Mouse (Mus musculus) ovary, postnatal 10 days (tissue): Measurements from ENCODE around the gene Grpel1.

ENCODE experiments used
- DNase-seq: peaks from one replicate; pipeline ENCODE4 v3.0.0; 2022; ENCODE audit warnings: low spot score

The Grpel1 gene

DNA sequence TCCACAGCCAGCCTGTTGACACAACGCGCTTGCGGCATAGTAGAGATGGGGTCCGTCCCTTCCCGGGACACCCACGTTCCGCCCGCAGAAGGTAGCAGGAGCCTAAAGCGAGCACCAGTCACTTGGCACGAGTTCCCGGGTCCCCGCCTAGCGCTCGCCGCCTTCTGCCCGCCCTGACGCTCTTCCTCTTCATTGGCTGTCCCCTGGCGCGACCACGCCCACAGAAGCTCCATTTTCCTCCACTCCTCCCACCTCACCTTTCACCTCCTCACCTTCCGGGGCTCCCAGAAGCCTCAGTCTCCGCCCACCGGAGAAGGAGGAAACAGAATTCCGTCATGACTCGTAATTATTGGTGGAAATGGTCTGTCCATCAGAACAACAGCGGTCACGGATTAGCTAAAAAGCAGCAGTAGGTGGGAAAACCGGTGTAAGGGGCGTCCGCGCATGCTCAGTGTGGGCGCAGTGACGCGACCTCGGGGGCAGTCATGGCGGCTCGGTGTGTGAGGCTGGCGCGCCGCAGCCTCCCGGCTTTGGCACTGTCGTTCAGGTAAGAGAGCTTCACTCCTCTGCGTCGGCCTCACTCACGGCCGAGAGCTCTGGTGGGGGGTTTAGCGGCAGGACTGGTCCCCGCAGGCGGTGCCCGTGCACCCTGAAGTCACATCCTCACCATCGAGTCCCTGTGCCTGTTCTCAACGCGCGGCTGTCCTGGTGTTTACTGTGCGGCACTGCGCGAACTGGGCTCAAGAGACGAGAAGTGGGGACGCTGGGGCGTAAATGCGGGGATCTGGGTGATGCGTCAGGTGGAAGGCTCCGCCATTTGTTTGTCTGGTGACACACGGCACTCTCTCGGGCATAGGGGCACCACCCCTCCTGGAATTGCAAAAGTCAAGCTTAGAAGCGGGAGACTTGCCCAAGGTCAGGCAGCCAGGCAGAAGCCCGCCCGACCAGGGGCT lies at the start of gene Grpel1:
TSS of gene Grpel1 (plus strand) at position 290 of the 953 bp plus-strand sequence.
- peak; percentile 87 for DNase-seq

DNA sequence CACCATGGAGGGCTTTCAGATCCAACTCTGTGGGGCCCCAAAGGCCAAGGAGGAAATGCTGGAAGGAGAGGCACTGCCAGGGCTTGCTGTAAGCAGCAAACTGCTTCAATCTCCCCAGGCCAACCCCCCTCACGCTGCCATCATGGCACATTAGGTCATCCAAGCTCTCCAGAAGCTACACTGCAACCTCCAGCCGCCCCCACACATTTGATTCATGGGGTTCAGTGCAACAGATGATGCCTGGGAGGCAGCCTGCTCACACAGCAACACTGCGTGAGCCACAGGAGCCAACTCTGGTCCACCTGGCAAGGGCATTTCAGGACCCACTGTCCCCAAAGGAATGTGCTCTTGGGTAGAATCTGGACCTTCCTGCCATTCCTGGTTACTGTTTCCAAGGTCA lies 44.9 kb upstream of the Grpel1 start:
- no peak for DNase-seq

DNA sequence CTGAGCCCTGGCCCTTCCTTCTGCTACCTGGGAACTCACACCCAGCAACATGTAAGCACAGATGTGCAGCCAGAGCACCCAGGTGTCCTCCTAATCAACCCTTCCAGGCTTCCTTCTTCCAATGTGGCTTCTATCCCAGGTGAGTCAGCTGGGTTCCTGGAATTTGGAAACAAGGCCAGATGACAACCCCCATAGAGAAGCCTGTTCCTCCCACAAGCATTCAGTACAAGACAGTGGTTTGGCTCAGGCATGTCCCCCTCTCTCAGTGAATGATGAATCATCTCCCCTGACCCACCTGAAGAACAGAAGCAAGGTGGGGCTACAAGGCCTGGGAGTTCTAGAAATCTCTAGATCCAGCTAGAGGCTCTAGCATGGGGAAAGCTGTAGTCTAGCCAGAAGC lies 42.1 kb upstream of the Grpel1 start:
- DNase-seq: no peak

DNA sequence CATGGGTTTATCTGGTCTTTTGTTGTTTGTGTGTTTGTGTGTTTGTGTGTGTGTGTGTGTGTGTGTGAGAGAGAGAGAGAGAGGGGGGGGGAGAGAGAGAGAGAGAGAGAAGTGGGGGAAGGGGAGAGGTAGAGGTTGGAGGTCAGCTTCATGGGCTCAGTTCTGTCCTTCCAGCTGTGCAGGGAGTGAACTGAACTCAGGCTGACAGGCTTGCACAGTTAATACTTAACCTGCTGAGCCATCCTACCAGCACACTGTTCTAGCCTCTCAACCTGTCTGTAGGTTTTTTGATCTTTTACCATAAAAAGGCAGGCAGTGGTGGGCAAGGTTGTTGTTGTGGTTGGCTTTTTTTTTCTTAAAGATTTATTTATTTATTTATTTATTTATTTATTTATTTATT lies 40.1 kb upstream of the Grpel1 start:
- no peak for DNase-seq

DNA sequence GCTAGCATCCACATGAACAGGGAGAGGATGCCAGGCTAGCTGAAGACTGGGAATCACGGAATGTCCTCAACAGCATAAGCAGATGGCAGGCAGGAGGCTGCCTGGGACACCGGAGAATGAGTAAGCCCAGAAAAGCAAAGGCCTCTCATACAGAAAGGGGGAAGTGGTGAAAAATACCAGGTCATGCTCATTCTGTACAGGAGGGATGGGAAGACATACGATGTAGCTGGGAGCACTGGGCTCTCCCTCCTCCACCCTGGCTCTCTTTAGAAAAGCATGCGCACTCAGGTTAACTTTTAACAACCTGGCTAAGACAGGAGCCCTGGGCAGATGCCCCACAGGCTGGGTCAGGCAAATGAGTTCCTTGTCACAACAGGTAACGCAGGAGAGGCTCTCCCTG lies 38.4 kb upstream of the Grpel1 start:
- DNase-seq: no peak

DNA sequence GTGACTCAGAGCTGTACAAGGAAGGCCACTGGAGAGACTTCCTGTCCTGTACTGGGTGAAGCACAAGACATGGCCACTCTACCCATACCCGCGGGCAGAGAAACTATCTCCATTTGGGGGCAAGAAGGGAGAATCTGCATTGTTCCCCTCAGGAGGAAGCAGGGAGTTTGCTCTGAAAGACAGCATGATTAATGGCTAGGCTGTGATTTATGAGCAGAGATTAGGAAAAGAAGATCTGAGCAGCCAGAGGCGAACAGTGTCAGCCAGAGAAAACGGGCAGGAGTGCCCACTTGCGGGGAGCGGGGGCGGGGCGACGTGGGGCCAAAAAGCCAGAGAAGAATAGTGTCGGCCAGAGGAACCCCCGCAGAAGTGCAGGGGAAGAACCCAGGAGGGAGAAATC lies 37.0 kb upstream of the Grpel1 start:
- DNase-seq: no peak

DNA sequence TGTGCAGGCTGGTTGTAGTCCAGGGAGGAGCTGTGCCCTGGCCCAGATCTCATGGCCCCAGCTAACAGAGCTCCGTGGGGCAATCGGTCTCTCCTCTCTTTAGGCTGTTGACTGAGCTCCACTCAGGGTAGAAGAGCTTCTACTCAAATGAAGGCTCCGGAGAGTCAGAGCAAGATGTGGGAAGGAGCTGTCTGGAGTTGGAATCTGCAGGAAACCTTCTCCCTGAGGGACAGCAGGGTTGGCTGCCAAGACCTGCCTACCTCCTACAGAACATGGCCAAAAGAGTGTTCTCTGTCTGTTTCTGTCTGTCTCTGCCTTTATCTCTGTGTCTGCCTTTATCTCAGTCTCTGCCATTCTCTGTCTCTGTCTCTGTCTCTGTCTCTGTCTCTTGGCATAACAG lies 35.2 kb upstream of the Grpel1 start:
- no peak for DNase-seq

DNA sequence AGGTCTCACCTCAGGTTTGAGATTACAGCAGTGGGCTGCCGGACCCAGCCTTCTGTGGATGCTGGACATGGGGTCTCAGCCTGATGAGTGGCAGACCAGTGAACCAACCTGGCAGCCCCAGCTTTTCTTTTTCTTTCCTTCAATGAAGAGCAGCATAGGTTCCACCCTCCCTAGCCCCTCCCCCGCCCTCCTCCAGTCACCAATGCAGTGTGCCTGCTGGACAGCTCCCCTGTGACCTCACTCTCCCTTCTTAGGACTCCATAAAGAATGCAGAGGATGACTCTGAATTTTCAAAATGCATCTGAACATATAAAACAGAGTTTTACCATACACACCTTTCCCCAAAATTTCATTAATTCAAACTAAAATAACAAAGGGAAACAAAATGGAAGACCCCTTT lies 33.1 kb upstream of the Grpel1 start:
- no peak for DNase-seq

DNA sequence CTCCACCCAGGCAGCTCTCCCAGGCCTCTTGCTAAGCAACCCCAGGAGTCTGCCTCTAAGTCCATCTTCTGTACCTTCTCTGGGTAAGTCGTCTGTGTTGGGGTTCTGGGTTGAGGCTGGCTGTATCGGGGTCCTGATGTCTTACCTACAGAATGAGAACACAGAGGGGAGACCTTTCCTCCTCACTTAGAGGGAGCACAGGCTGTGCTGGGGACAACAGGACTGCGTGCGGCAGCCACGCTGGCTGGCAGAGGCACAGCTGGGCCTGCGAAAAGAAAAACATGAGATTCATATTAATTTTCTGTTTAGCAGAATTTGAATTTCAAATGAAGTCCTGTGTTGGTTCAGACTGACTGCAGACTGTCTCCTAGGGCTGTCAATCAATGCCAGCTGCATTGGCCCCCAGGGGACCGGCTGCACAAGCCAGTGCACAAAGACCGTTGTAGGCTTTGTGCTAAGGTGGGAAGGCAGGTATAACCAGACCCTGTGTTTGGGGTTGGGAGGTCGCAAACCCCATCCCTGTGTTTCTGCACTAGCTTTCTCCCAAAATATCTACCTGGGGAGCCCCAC lies 30.3 kb upstream of the Grpel1 start:
- DNase-seq: no peak

DNA sequence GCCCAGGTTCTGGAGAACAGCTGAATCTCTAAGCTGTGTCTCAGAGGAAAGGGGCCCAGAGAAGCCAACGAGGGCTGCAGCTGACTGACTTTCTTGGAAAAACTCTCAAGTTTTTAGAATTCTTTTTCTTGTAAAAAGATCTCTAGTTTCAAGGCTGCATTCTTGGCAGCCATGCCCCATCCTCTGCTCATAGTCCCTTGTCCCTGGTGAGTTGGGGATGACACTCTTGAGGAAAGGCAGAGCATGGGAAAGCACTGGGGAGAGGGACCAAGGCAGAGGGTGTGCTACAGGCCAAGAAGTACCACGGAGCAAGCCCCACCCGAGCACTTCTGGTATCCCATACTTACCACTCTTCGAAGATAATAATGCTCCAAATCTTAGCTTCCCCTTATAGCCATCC lies 27.9 kb upstream of the Grpel1 start:
- no peak for DNase-seq

DNA sequence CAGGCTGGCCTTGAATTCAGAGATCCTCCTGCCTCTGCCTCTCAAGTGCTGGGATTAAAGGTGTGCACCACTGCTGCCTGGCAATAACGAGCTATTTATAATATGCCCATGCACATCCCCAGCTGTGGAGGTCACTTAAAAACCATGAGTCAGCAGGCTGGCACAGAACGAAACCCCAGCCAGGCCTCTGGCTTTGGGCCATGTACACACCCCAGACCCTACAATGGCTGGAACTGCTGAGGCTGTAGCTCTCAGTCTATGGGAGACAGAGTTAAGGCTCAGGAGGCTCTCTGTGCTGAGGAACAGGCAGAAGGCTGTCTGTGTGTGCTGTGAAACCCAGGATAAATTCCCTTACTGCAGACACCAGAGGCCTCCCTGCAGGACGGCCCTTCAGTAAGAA lies 24.1 kb upstream of the Grpel1 start:
- no peak for DNase-seq

DNA sequence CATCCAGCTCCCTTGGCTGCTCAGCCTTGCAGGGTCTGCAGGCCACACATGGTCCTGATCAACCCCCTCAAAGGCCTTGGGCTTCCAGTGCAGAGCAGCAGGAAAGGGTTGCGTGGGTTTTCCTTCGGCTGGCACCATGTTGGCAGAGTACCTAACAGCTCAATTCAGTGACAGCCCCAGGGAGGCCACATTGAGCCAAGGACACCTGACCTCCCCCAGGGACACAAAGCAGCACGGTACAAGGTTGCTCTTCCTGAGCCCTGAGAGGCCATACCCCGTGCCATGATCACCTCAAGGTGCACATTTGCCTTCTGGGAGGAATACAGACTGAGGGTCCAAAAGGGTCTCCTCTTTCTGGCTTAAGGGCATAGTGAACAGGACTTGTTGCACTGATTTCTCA lies 20.2 kb upstream of the Grpel1 start:
- no peak for DNase-seq

DNA sequence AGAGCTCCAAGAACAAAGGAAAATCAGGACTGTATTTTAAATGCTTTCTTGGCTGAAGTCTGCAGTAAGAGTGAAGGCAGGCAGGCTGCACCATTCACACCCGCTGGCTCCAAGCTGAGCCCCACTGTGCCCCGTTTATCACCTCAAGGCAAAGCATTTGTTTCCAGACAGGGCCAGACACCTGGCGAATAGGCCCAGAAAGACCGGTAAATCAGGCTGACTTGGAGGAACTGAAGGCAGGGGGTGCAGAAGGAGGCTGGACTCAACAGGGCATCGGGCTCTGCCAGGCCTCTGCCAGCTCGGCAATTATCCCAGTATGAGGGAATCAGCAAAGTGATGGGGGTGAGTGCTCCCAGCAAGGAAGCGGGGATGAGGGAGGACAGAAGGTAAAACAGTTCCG lies 19.8 kb upstream of the Grpel1 start:
- no peak for DNase-seq

DNA sequence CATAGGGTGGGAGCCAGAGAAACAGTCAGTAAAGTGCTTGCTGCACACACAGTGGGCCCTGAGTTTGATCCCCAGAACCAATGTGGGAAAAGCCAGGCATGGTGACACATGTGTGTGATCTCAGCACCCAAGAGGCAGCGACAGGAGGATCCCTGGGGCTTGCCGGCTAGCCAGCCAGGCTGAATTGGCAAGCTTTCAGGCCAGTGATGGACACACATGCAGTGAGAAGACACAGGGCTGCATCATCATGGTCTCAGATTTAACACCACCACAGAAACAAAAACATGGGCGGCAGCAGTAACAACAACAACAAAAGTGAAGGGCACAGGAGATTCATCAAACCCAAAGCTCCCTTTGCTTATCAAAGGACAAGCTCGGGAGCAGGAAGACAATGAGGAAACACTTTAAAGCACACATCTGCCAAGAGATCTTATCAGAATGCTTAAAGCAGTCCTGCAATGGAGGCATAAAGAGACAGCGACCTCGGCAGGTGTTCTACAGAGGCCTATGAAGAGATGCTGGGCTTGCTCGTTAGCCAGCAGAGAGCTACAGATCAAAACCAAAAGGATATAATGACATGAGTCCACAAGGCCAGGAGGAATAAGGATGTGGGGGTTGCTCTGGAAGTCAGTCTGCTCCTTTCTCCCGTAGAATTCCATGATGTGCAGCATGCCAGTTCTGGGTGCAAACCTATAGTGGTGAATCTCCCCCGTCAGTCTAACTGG lies 18.5 kb upstream of the Grpel1 start:
- no peak for DNase-seq

DNA sequence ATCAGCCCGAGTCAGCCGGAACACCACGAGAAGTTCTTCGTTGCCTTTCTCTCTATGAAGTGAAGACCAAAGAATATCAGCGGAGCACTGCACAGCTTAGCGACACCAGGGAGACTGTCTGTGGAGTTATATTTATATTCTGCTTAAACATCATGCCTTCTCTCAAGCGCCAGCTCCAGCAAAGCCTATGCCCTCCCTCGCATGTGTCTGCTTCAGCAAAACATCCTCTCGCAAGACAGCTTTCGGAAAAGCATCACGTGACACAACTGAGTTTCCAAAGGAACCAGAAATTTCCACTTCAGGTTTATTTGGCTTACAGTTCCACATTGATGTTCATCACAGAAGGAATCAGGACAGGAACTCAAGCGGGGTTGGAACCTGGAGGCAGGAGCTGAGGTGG lies 16.9 kb upstream of the Grpel1 start:
- DNase-seq: no peak

DNA sequence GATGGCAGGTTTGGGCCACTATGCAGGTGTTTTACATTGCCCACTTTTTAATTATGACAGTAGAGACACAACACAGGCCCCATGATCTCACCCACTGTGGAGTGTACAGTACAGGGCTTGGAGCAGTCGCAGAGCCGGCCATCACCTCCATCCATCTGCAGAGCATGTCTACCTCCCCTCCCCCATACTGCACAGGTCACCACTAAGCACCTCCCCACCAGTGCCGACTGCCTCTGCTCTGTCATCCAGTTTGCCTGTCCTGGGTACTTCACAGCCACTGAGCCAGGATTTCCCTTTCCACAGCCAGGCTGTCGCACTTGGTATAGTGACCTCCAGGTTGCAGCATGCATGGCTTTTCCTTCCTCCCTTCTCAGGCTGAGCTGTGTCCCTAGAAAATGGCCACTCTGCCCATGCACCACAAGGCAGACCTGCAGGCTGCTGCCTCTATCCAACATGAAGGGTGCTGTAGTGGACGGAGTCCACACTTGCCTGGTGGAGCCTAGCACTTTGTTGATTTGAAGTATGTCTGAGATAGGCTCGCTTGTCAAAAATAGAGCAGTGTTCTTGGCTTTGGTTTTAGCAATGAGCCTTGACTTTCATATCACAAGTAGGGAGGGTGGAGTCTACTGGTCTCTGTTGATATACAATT lies 15.0 kb upstream of the Grpel1 start:
- DNase-seq: no peak

DNA sequence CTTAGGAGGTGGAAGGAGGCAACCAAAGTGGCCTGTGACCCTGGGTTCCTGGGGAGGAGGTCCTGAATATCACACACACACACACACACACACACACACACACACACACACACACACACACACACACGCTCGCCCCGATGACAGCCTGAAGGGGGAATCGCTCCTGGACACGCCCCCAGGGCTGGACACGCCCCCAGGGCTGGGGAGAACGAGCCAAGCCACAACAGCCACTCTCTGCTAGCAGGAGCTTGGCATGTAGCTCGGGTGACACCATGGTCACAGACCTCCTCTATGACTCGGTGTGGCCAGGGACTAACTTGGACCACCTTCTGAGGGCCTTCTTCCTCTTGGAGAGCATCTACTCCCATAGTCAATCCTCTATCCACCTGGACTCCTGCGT lies 13.7 kb upstream of the Grpel1 start:
- no peak for DNase-seq

DNA sequence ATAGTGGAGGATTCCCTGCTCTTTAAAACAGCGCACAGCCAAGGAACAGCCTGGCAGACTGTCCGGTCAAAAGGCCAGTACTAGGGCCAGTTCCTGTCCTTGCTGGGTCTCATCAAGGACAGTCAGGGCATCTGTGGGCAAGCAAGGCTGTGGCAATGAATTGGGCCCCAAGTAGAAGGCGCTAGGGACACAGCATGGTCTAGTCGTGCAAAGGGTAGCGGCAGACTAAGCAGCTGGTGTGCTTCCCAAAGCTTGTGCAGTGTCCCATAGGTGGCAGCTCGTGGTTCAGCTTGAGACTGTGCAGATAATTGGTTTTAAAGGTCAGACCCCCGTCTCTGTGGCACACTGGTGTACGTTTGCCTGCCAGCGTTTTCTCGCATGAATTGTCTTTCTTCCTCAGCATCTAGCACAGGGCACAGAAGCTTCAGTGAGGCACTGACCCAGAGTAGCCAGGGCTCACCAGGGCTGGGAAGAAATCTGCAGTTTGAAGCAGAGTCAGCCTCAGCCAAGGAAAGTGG lies 12.9 kb upstream of the Grpel1 start:
- DNase-seq: no peak

DNA sequence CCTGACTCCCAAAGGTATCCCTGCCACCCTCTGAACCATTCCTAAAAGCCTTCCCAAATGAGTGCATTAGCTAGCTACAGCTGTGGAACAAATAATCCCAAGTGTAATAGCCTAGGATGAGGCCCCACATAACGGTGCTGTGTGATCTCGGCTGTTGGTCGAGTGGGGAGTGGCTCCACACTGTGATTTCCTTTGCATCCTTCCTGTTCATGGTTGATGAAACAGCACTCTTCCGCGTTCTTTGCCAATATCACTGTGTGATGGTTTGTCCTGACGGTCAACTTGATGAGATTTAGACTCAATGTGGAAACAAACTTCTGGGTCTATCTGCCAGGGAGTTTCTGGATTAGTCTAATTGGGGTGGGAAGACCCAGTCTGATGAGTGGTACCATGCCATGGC lies 12.0 kb upstream of the Grpel1 start:
- no peak for DNase-seq

DNA sequence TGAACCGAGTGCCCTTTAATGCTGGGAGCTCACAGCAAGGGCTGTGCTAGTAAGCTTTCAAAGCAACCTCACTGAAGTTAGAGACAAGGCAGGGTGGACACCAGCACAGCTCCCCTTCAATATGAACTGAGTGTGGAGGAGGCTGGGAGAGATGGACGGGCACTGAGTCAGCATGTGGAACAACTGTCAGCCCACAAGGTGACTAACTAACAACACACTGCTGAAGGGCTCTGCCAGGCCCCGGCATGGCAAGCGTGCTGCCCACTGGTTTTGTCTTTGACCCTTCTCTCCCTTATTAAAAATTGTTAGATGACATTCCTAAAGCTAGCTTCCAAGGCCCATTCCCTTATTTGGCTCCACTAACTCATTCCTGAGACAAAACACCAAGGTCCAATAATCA lies 7.1 kb upstream of the Grpel1 start:
- DNase-seq: no peak

DNA sequence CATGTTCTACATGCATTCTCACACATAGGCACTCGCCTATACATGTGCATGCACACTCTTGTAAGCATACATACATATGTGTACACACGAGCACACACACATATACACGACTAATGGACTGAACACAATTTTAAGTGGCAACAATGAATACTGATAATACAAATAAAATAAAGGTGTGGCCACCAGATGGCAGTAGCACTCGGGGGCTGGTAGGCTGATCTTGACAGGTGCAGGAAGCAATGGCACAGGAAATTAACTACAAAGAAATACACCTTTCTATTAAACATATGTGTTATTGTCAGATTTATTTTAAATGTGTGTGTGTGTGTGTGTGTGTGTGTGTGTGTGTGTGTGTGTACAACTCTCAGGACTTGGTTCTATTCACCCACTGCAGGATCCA lies 5.9 kb upstream of the Grpel1 start:
- no peak for DNase-seq

DNA sequence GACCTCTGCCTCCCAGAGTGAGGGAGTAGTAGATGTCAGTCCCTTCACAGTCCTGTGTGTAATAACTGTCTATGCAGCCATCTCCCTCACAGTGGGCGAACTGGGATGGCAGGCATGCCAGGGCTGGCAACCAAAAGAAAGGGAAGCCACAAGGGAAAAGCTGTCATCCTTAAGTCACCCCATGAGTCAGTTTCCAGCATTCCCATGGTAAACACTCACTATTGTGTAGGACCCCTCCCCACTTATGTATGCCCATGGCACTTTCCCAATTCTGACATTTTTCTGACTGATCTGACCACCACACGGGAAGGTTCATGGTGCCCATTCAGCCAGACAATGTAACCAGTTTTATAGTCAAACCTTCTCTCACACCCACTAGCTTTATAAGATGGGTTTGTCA lies 4.1 kb upstream of the Grpel1 start:
- DNase-seq: no peak
